Mouse (Mus musculus): ENCODE measurements at regions not wholly inside any gene's neighbourhood (a gene's known extent, or its start where the extent isn't known, plus 50 kb on each side); places are given as distances from the start of the nearest gene placed in this dataset.
A peak's percentile ranks its signal among the peaks of the same experiment; 100 is the strongest.

- no peak for DNase-seq (ENCODE audit: low read depth, low spot score)
Measured at GRCm38 (mm10) chr2:34111286-34111685, 223.5 kb upstream of the Mvb12b start.

- DNase-seq (ENCODE audit: low read depth, low spot score) = no peak
Measured at GRCm38 (mm10) chr2:34110582-34110981, 222.8 kb upstream of the Mvb12b start.

GRCm38 (mm10) chr2:34107566-34108303, 220.0 kb upstream of the Mvb12b start:
- no peak for DNase-seq (ENCODE audit: low read depth, low spot score)

- DNase-seq (ENCODE audit: low read depth, low spot score) = no peak
Measured at GRCm38 (mm10) chr2:34106837-34107565, 219.3 kb upstream of the Mvb12b start.

- DNase-seq (ENCODE audit: low read depth, low spot score) = no peak
Measured at GRCm38 (mm10) chr2:34106245-34106644, 218.5 kb upstream of the Mvb12b start.

- no peak for DNase-seq (ENCODE audit: low read depth, low spot score)
Measured at GRCm38 (mm10) chr2:34105271-34106051, 217.7 kb upstream of the Mvb12b start.

GRCm38 (mm10) chr2:34098004-34098547, 210.3 kb upstream of the Mvb12b start:
- no peak for DNase-seq (ENCODE audit: low read depth, low spot score)

GRCm38 (mm10) chr2:34096561-34096960, 208.8 kb upstream of the Mvb12b start:
- no peak for DNase-seq (ENCODE audit: low read depth, low spot score)

GRCm38 (mm10) chr2:34088832-34089231, 201.1 kb upstream of the Mvb12b start:
- no peak for DNase-seq (ENCODE audit: low read depth, low spot score)

- no peak for DNase-seq (ENCODE audit: low read depth, low spot score)
Measured at GRCm38 (mm10) chr2:34086130-34086529, 198.4 kb upstream of the Mvb12b start.

- DNase-seq (ENCODE audit: low read depth, low spot score) = no peak
Measured at GRCm38 (mm10) chr2:34084513-34084912, 196.8 kb upstream of the Mvb12b start.

- no peak for DNase-seq (ENCODE audit: low read depth, low spot score)
Measured at GRCm38 (mm10) chr2:34082486-34082885, 194.7 kb upstream of the Mvb12b start.

- no peak for DNase-seq (ENCODE audit: low read depth, low spot score)
Measured at GRCm38 (mm10) chr2:34080176-34080575, 192.4 kb upstream of the Mvb12b start.

GRCm38 (mm10) chr2:34079282-34079681, 191.5 kb upstream of the Mvb12b start:
- no peak for DNase-seq (ENCODE audit: low read depth, low spot score)

GRCm38 (mm10) chr2:34078875-34079262, 191.1 kb upstream of the Mvb12b start:
- DNase-seq (ENCODE audit: low read depth, low spot score) = no peak

GRCm38 (mm10) chr2:34078248-34078874, 190.6 kb upstream of the Mvb12b start:
- DNase-seq (ENCODE audit: low read depth, low spot score) = no peak

GRCm38 (mm10) chr2:34076346-34076745, 188.6 kb upstream of the Mvb12b start:
- DNase-seq (ENCODE audit: low read depth, low spot score) = no peak

- peak; percentile 59 for DNase-seq (ENCODE audit: low read depth, low spot score)
Measured at GRCm38 (mm10) chr2:34074066-34074465, 186.3 kb upstream of the Mvb12b start.

GRCm38 (mm10) chr2:34065592-34065991, 177.8 kb upstream of the Mvb12b start:
- no peak for DNase-seq (ENCODE audit: low read depth, low spot score)

- peak; percentile 27 for DNase-seq (ENCODE audit: low read depth, low spot score)
Measured at GRCm38 (mm10) chr2:34065090-34065489, 177.3 kb upstream of the Mvb12b start.

GRCm38 (mm10) chr2:34056552-34056951, 168.8 kb upstream of the Mvb12b start:
- DNase-seq (ENCODE audit: low read depth, low spot score) = no peak

- no peak for DNase-seq (ENCODE audit: low read depth, low spot score)
Measured at GRCm38 (mm10) chr2:34043064-34043463, 155.3 kb upstream of the Mvb12b start.
